Mouse (Mus musculus) kidney, adult 9 months (tissue): Measurements from ENCODE around the gene Mrpl28.

Source experiments
- DNase-seq: peaks from one replicate; pipeline ENCODE4 v3.0.0; 2022

Gene Mrpl28

DNA sequence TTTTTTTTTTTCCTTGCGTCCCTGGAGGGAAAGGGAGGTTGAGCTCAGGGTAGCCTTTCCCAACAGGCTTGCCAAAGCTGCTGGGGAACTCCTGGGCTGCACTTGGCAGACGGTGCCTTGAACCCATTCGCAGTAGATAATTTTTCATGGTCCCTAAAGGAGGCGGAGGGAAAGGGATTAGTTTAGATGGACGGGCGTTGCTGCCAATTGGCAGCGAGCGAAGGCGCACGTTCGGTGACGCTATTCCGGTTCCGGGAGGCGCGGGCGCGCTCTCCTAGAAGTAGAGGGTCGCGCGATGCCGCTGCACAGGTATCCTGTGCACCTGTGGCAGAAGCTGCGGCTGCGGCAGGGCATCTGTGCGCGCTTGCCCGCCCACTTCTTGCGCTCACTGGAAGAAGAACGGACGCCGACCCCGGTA, at the start of gene Mrpl28:
TSS of gene Mrpl28 (plus strand) at position 234 of the 418 bp plus-strand sequence.
- DNase-seq = peak; percentile 94

DNA sequence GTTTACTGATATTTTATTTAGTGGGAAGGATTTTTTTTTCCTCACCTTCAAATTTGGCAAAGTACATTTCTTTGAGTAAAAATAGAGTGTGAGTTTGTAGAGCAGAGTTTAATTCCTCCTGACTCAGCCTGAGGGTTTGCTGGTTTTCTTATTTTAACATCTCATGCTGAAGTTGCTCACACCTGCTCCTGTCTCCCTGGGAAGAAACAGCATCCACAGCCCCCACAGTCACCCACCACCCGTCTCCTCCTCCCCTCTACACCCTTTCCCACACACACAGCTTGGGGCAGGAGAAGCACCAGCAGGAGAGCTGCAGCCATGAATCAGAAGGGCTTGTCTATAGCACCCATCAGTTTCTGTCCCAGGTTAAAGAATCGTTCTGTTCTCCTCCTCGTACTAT, 48.1 kb upstream of the Mrpl28 start:
- DNase-seq = no peak

DNA sequence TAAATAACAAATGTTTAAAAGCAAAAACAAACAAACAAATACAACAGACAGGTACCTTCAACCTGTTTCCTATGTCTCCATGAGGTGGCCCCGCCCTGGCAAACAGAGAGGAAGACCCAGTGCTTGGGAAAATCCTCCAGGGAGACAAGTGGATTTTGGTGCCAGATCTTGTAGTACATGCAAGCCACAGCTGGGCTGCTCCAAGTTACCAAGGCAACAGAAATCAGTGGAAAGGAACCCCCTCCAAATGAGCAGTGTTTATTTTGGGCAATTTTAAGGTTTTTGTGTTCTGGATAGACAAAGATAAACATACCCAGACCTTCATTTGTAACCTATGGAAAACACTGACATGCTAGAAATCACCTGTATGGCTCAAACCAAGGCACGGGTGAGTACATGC, 44.4 kb upstream of the Mrpl28 start:
- DNase-seq = no peak

DNA sequence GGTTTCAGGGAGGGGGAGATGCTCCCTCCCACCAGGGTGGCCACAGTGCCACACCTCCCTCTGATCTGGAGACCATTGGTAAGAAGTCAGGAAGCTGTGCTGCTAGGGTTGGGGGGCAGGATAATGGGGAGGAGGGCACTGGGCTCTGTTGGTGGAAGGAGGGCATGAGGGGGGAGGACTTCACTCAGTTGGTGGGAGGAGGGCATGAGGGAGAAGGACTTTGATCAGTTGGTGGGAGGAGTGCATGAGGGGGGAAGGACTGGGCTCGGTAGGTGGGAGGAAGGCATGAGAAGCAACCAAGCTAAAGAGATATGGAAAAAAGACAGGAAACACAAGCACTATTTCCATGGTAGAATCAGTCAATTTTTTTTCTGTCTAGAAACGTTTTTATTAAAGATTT, 42.4 kb upstream of the Mrpl28 start:
- no peak for DNase-seq

DNA sequence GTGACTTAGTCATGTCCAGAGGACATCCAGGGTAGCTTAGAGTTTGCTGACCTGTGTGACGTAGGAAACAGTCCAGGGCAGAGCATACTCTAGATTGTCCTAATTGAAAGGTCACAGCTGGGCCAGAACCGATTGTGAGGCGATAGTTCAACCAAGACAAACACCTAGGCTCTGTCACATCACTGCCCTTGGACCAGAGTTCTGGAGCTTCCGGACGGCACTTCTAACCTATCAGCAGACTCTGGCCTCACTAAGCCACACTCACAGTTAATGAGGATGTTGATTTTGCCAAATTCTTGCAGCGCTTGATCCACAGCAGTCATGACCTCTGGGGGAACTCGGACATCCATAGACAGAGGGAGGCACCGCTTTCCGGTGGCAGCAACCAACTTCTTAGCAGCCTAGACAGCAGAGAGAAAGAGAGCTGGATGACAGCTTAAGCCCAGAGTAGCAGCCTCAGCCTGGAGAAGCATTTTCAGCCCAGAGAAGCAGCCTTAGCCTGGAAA, 36.2 kb upstream of the Mrpl28 start:
- DNase-seq = no peak

DNA sequence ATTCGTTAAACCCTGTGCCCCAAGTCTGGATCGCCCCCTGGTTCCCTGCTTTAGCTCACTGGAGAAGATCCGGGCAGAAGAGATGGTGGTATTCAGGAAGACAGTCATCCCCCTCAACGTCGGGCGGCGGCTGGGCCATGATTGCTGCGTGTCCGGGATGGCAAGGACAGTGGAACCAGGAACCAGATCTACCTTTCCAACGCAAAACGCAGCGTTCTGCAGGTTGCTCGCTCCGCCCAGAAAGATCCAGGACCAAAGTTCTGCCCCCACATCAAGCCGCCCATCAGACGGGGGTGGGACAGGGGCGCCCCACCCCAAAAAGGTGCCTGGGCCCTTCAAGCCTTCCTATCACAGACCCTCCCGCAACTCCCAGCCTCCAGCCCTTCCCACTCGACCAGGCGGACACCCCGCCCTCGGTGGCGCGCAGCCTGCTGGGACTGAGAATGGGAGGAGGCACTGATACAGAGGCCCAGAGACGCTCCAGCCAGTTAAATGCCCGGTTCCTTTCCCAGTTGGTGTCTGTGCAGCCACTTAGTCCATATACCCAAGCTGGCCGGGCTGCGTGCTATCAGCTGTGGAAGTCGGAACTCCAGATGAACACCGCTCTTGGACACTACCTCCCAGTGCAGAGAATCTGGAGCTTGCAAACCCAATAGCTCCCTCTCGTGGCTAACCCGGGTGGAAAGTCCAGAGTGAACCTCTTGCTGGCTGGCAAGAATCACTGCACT, 33.2 kb upstream of the Mrpl28 start, which contains the start of gene Decr2:
TSS of gene Decr2 (minus strand) at position 433 of the 728 bp plus-strand sequence.
- peak; percentile 95 for DNase-seq

DNA sequence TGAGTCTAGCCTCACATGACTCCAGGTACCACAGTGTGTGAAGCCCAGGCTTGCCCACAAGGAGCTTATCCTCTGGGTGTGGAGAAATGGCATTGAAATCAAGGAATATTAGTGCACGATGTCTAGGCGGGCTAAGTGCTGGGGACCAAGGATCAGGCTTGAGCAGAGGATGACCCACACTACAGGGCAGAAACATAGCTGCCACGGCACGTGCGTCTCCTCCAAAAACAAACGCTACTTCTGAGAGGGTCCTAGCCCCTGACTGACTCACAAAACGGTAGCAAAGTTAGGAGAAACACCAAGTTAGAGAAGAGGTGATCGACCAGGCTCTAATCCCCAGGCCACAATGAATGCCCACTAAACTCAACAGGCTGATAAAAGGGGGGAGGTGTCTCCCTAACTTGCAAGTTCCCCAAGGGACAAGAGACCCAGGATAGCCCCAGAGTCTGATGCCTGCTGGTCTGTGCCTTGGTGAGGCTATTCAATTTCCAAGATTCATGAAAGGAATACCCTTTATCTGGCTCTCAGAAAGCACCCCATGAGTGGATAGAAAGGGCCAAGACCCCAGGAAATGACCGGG, 28.7 kb upstream of the Mrpl28 start:
- DNase-seq = no peak

DNA sequence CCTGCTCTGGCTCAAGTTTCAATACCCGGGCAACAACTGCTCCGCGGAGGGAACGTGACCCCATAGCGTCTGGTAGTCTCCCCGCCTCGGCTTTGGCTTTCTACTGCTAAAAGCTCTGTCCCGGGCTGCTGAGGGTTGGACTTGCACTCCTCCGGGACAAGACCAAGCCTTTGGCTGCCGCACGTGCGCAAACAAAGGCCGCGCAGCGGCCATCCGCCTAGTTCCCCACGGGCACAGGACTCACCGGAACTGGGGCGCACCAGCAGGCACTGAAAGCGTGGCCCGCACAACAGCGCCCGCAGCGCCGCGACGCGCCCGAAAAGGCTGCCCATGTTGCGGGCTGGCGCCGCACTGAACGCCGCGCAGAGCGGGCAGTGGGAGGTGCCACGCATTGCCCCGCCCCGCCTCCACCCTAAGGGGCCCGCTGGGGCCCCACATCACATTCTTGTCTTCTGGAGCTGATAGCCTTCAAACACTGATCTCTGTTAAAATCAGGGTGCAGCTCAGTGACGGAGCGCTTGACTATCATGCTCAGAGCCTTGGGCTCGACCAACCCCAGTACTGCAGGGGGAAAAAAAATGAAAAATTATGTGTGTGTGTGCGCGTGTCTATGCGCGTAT, 28.1 kb upstream of the Mrpl28 start, which contains the start of gene Nme4:
TSS of gene Nme4 (minus strand) at position 482 of the 620 bp plus-strand sequence.
- DNase-seq = peak; percentile 43

DNA sequence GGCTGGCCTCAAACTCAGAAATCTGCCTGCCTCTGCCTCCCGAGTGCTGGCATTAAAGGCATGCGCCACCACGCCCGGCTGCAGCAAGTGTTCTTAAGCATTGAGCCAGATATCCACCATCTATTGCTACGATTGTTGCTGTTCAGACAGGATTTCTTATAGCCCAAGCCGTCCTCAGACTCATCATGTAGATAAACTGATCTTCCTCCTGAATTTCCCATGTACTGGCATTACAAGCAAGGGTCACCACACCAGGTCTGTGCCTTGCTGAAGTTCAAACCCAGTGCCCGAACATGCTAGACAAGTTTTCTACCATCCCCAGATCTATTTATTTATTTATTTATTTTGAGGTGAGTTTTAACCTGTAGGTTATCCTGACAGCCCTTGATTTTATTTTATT, 24.8 kb upstream of the Mrpl28 start:
- DNase-seq = no peak

DNA sequence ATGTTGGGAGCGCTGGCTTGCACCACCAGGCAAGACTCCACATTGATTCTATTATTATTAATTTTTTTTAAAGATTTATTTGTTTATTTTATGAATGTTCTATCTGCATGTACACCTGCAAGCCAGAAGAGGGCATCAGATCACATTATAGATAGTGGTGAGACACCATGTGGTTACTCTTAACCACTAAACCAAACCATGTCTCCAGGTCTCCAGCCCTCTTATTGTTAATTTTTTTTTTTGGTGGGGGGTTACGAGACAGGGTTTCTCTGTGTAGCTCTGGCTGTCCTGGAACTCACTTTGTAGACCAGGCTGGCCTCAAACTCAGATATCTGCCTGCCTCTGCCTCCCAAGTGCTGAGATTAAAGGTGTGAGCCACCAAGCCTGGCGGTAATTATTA, 24.0 kb upstream of the Mrpl28 start:
- DNase-seq = peak; percentile 64

DNA sequence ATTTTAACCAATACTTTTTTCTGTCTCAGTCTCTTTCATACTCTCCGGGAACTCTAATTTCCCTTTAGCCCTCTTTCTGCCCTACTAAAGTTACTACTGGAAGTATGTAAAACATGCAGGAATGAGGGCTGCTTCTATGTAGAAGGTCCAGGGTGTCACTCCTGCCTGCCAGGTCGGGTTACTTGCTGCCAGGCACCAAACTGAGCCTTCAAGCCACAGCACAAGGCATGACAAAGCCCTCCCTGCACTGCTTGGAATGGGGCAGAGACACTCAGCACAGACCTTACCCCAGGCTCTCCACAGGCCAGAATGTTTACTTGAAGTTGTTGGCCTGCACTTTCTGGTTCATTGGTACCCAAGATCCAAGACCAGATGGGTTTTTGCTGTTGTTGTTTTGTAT, 23.1 kb upstream of the Mrpl28 start:
- no peak for DNase-seq

DNA sequence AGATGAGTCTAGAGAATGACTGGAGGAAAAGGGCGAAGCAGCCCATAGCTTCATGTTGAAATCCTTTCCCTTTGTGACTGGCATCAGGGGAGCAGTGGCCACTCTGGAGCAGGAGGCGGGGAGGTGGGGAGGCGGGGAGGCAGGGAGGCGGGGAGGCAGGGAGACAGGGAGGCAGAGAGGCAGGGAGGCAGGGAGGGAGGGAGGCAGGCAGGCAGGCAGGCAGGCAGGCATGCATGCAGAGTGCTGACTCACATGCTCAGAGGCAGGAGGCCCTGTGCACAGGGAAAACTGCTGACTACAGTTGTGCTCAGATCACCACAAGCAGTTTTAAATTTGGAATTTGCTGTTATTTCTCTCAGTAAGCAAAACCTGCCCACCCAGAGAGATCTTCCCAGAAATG, 21.8 kb upstream of the Mrpl28 start:
- peak; percentile 83 for DNase-seq

DNA sequence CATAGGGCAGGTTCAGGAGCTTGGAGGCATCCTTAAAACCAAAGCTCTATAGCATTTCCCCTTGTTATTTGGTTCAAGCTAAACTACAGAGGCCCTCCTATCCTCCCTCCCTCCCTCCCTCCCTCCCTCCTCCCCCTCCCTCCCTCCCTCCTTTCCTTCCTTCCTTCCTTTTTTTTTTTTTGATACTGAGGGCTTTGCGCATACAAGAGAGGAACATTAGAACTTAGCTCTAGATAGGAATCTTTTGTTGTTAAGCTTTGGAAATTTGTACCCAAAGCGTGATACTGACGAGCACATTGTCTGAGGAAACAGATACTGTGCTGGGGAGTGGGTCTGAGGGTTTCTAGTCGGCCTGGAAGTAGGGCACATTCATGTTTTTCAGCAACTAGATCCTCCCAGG, 17.7 kb upstream of the Mrpl28 start:
- no peak for DNase-seq

DNA sequence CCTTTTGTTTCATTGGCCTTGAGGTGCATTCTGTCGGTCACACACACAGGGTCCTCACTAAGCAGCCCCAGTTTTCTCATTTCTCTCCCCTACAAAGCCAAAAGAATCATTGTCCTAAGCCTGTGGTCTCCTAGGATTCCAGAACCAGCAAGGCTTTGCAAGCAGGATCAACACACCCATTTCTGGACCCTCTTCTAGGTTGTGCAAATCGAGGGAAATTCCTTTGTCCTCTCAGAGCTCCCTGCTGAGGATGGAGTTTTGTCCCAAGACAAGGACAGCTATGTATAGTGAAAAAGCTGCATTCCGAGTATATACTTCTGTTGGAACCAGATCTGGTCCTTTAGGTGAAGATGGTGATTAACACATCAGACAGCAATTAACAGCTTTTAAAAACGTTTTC, 13.1 kb upstream of the Mrpl28 start:
- DNase-seq = no peak

DNA sequence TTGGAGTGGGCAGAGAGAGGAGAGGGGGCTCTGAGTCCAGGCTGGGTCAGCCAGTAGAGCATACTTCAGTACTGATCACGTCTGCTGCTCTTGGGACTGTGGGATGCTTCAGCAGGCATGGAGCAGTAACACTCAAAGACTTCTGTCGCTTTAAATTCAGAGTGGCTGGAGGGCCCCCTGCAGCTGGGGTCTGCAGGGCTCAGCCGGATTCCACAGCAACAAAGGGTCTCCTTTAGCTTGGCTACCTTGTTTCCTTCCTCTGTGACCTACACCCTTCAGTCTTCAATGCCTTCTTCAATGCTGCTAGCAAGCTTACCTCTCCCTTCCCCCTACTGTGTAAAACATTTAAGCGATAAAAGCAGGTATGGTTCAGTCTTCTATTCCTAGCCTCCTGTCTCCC, 12.3 kb upstream of the Mrpl28 start:
- DNase-seq = no peak

DNA sequence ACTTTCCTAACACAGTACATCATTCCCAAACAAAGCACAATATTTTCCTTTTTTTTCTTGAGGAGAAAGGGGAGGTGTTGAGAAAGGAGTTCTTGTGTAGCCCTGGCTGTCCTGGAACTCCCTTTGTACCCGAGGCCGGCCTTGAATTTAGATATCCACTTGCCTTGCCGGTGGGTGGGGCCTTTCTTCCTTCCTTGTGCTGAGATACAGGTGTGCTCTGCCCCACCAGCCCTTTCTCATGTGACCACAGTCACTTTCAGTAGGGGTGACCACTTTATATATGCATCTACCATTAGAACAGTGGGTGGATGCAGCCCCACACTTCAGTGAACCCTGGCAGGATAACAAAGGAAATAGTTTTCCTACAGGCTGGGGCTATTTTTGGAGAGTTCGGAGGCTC, 11.6 kb upstream of the Mrpl28 start:
- DNase-seq = no peak

DNA sequence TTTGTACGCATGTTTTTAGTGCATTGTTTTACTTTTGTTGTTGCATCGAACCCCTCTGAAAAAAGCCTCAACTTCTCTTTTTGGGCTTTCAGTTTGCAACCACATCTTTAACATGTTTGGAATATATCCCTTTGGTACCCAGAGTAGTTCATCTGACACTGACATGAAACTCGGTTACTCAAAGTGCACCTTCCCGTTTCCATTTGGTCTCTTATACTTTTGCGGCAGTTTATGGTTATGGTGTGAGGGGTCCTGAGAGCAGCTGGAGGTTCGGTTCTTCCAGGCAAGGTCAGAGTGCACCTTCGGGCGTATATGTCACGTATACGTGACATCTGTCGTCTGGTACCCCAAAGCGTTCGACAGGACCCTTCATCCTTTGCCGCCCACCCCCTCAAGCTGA, 10.5 kb upstream of the Mrpl28 start:
- DNase-seq = no peak

DNA sequence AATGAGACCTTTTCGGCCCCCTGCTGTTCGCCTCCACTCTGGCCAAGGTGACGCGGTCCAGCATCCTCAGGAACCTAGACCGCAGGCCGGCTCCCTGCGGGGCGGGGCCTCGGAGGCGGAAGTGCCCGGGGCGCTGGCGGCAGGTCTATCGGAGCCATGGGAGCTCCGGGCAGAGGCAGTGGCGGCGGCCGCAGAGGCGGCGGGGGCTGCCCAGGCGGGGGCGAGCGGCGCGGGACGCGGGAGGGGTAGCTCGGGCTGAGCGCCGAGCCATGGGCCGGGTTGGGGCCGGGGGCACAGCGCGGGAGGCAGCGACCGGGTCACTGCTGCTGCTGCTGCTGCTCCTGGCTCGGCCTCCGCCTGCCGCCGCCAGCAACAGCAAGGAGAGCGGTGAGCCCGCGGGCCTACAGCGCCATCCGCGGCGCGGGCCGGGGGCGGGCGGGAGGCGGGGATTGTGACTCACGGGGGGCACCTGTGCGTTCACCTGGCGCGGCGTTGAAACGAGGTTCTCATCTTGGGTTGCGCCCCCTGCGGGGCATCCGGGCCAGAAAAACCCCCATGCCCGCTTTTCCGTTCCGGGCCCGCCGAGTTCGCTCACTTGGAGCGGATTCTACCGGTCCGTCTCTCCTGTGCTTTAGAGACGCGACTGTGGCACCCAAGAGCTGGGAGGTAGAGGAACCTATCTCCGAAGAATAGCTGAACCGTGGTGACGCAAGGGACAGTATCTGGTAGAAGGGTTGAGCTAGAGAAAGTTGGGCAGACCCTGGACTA, 9.9 kb upstream of the Mrpl28 start, which contains the start of gene Tmem8:
TSS of gene Tmem8 (plus strand) at position 119 of the 768 bp plus-strand sequence.
- DNase-seq = peak; percentile 85

DNA sequence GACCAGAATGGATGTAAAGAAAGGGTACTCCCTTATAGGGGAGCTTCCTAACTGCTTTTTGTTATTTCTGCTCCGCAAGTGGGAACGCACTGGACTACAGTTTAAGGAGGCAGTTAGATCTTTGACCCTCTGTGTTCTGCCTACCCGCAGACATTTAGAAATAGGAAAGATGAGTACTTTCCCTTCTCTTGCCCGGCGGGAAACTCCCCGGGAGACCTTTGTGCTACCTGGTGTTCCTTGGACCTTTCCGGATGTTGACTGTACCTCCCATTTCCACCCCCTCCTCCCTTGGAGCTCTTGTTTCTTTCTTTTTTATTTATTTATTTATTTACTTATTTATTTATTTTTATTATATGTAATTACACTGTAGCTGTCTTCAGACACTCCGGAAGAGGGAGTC, 9.2 kb upstream of the Mrpl28 start:
- DNase-seq = peak; percentile 87

DNA sequence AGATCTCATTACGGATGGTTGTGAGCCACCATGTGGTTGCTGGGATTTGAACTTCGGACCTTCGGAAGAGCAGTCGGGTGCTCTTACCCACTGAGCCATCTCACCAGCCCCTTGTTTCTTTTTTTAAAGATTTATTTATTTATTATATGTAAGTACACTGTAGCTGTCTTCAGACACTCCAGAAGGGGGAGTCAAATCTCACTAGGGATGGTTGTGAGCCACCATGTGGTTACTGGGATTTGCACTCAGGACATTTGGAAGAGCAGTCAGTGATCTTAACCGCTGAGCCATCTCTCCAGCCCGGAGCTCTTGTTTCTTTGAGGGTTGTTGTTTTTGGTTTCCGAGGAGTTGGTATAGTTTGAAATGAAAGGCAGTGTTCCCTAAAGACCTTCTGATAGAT, 8.8 kb upstream of the Mrpl28 start:
- DNase-seq = peak; percentile 54

DNA sequence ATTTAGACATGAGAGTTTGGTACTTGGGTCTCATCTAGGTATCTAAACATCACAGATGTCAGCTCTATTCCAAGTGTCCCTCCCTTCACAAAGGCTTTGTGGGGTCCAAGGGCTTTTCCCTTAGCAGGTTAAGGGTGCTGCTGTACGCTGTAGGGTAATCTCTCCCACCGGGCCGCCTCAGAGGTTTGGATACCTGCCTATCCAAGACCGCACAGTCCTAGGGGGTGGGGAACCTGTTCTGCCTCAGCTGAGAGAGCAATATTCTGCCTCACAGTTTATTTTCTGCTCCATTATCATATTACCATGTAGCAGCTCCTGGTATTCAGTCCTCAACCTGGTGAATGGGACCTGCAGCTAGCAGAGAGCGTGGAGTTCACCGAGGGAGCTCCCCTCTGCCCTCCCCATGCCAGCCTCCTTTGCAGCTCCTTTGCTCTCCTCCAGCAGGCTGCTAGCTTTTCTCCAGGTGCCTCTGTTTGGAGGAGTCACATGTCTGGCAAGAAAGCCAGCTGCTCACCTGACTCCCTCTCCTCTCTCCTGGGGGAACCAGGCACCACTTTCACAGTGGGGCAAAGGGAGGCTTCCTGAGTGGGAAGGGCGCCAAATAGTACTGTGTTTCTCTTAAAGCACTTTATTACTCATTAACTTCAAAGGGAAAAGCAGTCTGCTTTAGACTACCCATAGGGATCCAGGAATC, 7.9 kb upstream of the Mrpl28 start:
- DNase-seq = peak; percentile 96

DNA sequence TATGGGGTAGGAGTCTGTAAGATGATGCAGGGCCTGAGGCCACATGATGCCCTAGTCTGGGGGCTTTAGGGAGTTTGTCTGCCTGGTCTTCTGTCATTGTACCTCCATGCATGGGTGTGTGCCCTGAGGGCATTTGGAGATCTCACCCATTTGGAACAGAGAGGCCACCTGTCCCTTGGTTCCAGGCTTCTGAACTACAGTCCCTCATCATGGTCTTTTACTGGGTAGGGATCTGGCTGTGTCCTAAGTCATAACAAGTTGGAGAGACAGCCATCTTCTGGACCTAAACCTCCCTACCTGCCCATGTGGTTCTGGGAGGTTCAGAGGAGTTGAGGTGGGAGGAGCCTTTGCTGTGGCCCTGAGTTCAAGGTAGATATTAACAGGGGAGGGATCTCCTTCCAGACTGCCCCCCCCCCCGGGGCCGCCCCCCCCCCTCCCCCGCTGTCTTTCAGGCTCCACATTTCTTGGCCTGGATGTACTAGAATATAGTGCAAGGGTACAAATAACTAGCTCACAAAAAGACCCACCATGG, 7.3 kb upstream of the Mrpl28 start:
- peak; percentile 82 for DNase-seq
